Mouse (Mus musculus) kidney, embryonic 14.5 days (tissue): ENCODE measurements around the gene Coq4. TPM values are rescaled to one million over a fixed set of nuclear protein-coding genes. Genes with fewer than 3 reads are reported as not detected.
A peak's percentile ranks its signal among the peaks of the same experiment; 100 is the strongest.

Experiments
- ATAC-seq: fragments of 200-750 bp; cut with Nextera tagmentation; 2 replicates; pipeline ENCODE4 v1.8.0; 2017; ENCODE audit warnings: moderate number of reproducible peaks, mild to moderate bottlenecking, moderate TSS enrichment, moderate library complexity; ENCODE audit not compliant: low FRiP score, low TSS enrichment
- H3K27ac ChIP-seq: fragments of 300-500 bp; sonication (generic); 2 replicates; pipeline ENCODE4 v1.5.1; 2014; ENCODE audit warnings: low read depth, mild to moderate bottlenecking, low read length, moderate library complexity, mixed read lengths
- H3K27me3 ChIP-seq: fragments of 300-500 bp; sonication (generic); 2 replicates; pipeline ENCODE4 v1.6.1; 2014; ENCODE audit warnings: mild to moderate bottlenecking, low read length; ENCODE audit not compliant: control insufficient read depth, insufficient read depth
- H3K36me3 ChIP-seq: fragments of 300-500 bp; sonication (generic); 2 replicates; pipeline ENCODE4 v1.6.1; 2014; ENCODE audit warnings: low read length, mixed read lengths; ENCODE audit not compliant: control insufficient read depth, insufficient read depth
- H3K4me1 ChIP-seq: fragments of 300-500 bp; sonication (generic); 2 replicates; pipeline ENCODE4 v1.6.1; 2014; ENCODE audit warnings: low read length, mixed read lengths; ENCODE audit not compliant: control insufficient read depth, insufficient read depth
- H3K4me2 ChIP-seq: fragments of 300-500 bp; sonication (generic); replicated peaks from 2 replicates; pipeline ENCODE4 v1.6.1; 2014; ENCODE audit warnings: low read depth, mild to moderate bottlenecking, low read length
- H3K4me3 ChIP-seq: fragments of 300-500 bp; sonication (generic); 2 replicates; pipeline ENCODE4 v1.5.1; 2014; ENCODE audit warnings: mild to moderate bottlenecking, low read length
- H3K9ac ChIP-seq: fragments of 300-500 bp; sonication (generic); 2 replicates; pipeline ENCODE4 v1.6.1; 2014; ENCODE audit warnings: low read depth, mild to moderate bottlenecking, low read length, moderate library complexity
- H3K9me3 ChIP-seq: fragments of 300-500 bp; sonication (generic); 2 replicates; pipeline ENCODE4 v1.6.1; 2016; ENCODE audit warnings: low read length; ENCODE audit not compliant: control insufficient read depth
- WGBS: fragments of 180-500 bp; shearing (Covaris S2); extraction: QIAGEN DNeasy Blood & Tissue Kit; methylation state at CpG from one replicate; pipeline ENCODE4 v1.1.7; 2014; 5-methylcytosine and 5-hydroxymethylcytosine counted together
- polyA plus RNA-seq: library from polyadenylated mRNA; unstranded; fragments of >200 nt; fragmentation: Nextera tagmentation; extraction: Ambion mirVana; gene quantifications from 2 replicates; pipeline ENCODE4 v1.2.1, GENCODE M21; 2014

Coq4 gene
- polyA plus RNA-seq, 1 experiment from 2014 or later = 47.0 TPM

- H3K4me1 ChIP-seq = peaks cover 31% of the 10 kb centered on the region
- no peak overlapping the region for H3K9ac ChIP-seq
- no peaks in the 10 kb centered on the region for H3K9me3 ChIP-seq
- 33% methylated on average over 8 of the region's 8 CpGs for WGBS
- H3K4me2 ChIP-seq = no peak overlapping the region; the same call in 1 of the 2 replicates
- H3K27me3 ChIP-seq = no peaks in the 10 kb centered on the region
- 0 out of 2 replicates have a peak overlapping the region, but pooled peaks have one; percentile 37 for H3K27ac ChIP-seq
- no peak overlapping the region for H3K4me3 ChIP-seq
- ATAC-seq = peak; percentile 32; the same call in 1 of the 2 replicates
- H3K36me3 ChIP-seq = peaks cover 28% of the 10 kb centered on the region
Measured at GRCm38 (mm10) chr2:29817426-29818232, 30.3 kb downstream of the Coq4 start.

- Histone ChIP-seq H3K4me1 (peaks cover 31% of the 10 kb centered on the region), H3K27me3 (no peaks in the 10 kb centered on the region), H3K9me3 (no peaks in the 10 kb centered on the region), H3K36me3 (peaks cover 11% of the 10 kb centered on the region; the same call in 1 of the 2 replicates), H3K27ac (peak overlapping the region; percentile 98), H3K4me3 (peak overlapping the region; percentile 33; the same call in 1 of the 2 replicates), H3K4me2 (peak overlapping the region; percentile 46), H3K9ac (no peak overlapping the region; the same call in 1 of the 2 replicates)
- 3% methylated on average over 2 of the region's 2 CpGs for WGBS
- ATAC-seq = no peak
Measured at GRCm38 (mm10) chr2:29819363-29819762, 32.1 kb downstream of the Coq4 start.

GRCm38 (mm10) chr2:29820025-29820817 lies 32.9 kb downstream of the Coq4 start, which contains the start of gene Urm1:
Urm1 (plus strand) TSS chr2:29820075.
- Histone ChIP-seq H3K9me3 (no peaks in the 10 kb centered on the region), H3K9ac (peak within 1 kb of the TSS; percentile 59), H3K4me3 (peak within 1 kb of the TSS; percentile 33), H3K36me3 (peaks cover 6% of the 10 kb centered on the region; the same call in 1 of the 2 replicates), H3K4me2 (peak within 1 kb of the TSS; percentile 46), H3K27me3 (no peaks in the 10 kb centered on the region), H3K27ac (peak within 1 kb of the TSS; percentile 98), H3K4me1 (peaks cover 31% of the 10 kb centered on the region)
- WGBS = under 1% methylated on average over 35 of the region's 35 CpGs
- peak; percentile 88 for ATAC-seq

GRCm38 (mm10) chr2:29826318-29826925 lies 39.1 kb downstream of the Coq4 start:
- peak overlapping the region; percentile 84 for H3K27ac ChIP-seq
- ATAC-seq = 0 out of 2 replicates have a peak, but pooled peaks have one; percentile 8
- H3K4me2 ChIP-seq = peak overlapping the region; percentile 72
- H3K9ac ChIP-seq = peak overlapping the region; percentile 64
- H3K36me3 ChIP-seq = 0 out of 2 replicates have a peak, but pooled peaks cover 2% of the 10 kb centered on the region
- WGBS = 9% methylated on average over 11 of the region's 11 CpGs
- H3K27me3 ChIP-seq = no peaks in the 10 kb centered on the region
- peaks cover 14% of the 10 kb centered on the region; the same call in 1 of the 2 replicates for H3K4me1 ChIP-seq
- H3K4me3 ChIP-seq = peak overlapping the region; percentile 97
- H3K9me3 ChIP-seq = no peaks in the 10 kb centered on the region

- Histone ChIP-seq H3K36me3 (0 out of 2 replicates have a peak, but pooled peaks cover 2% of the 10 kb centered on the region), H3K4me2 (peak overlapping the region; percentile 88), H3K27me3 (no peaks in the 10 kb centered on the region), H3K9ac (peak overlapping the region; percentile 87), H3K9me3 (no peaks in the 10 kb centered on the region), H3K4me3 (peak overlapping the region; percentile 97), H3K4me1 (peaks cover 14% of the 10 kb centered on the region; the same call in 1 of the 2 replicates), H3K27ac (peak overlapping the region; percentile 84)
- peak; percentile 96 for ATAC-seq
- WGBS = under 1% methylated on average over 48 of the region's 48 CpGs
Measured at GRCm38 (mm10) chr2:29826926-29827708, 39.8 kb downstream of the Coq4 start.

GRCm38 (mm10) chr2:29827709-29828024 lies 40.4 kb downstream of the Coq4 start:
- Histone ChIP-seq H3K4me3 (peak overlapping the region; percentile 97), H3K36me3 (peaks cover 4% of the 10 kb centered on the region; the same call in 1 of the 2 replicates), H3K27ac (no peak overlapping the region), H3K27me3 (no peaks in the 10 kb centered on the region), H3K9me3 (no peaks in the 10 kb centered on the region), H3K4me2 (peak overlapping the region; percentile 88), H3K9ac (peak overlapping the region; percentile 87), H3K4me1 (peaks cover 14% of the 10 kb centered on the region; the same call in 1 of the 2 replicates)
- peak; percentile 20; the same call in 1 of the 2 replicates for ATAC-seq
- WGBS = 3% methylated on average over 12 of the region's 12 CpGs

GRCm38 (mm10) chr2:29831106-29831505 lies 43.8 kb downstream of the Coq4 start:
- H3K27me3 ChIP-seq = no peaks in the 10 kb centered on the region
- peaks cover 23% of the 10 kb centered on the region; the same call in 1 of the 2 replicates for H3K36me3 ChIP-seq
- no peak overlapping the region for H3K4me2 ChIP-seq
- no peak overlapping the region for H3K9ac ChIP-seq
- H3K4me1 ChIP-seq = peaks cover 12% of the 10 kb centered on the region; the same call in 1 of the 2 replicates
- WGBS = 87% methylated on average over 4 of the region's 4 CpGs
- H3K4me3 ChIP-seq = no peak overlapping the region
- ATAC-seq = no peak
- H3K9me3 ChIP-seq = no peaks in the 10 kb centered on the region
- no peak overlapping the region for H3K27ac ChIP-seq

- no peak overlapping the region for H3K4me2 ChIP-seq
- 89% methylated on average over 5 of the region's 5 CpGs for WGBS
- H3K36me3 ChIP-seq = peaks cover 31% of the 10 kb centered on the region; the same call in 1 of the 2 replicates
- H3K9ac ChIP-seq = no peak overlapping the region
- H3K27ac ChIP-seq = no peak overlapping the region
- no peaks in the 10 kb centered on the region for H3K9me3 ChIP-seq
- H3K27me3 ChIP-seq = no peaks in the 10 kb centered on the region
- ATAC-seq = no peak
- H3K4me1 ChIP-seq = no peaks in the 10 kb centered on the region
- H3K4me3 ChIP-seq = no peak overlapping the region
Measured at GRCm38 (mm10) chr2:29833796-29834195, 46.5 kb downstream of the Coq4 start.
